Mouse (Mus musculus): ENCODE measurements around the gene Pde3a.

GRCm38 (mm10) chr6:141428587-141428986 is 179.5 kb downstream of the Pde3a start:
- TF ChIP-seq CTCF (IDR thresholded peaks at IDR 0.05; ENCODE audit: control insufficient read depth, insufficient read depth, insufficient replicate concordance, low read depth, low read length) (no peak), POLR2A (IDR thresholded peaks at IDR 0.05; ENCODE audit: control insufficient read depth, low read depth, low read length) (no peak)

Measured in testis, adult 2 months (tissue).